Mouse (Mus musculus): Measurements from ENCODE around the gene Asap2. TPM values are rescaled to one million over a fixed set of nuclear protein-coding genes. Genes with fewer than 3 reads are reported as not detected.

The Asap2 gene
- polyA plus RNA-seq, 1 experiment from 2014 or later, result 16.7 TPM

DNA sequence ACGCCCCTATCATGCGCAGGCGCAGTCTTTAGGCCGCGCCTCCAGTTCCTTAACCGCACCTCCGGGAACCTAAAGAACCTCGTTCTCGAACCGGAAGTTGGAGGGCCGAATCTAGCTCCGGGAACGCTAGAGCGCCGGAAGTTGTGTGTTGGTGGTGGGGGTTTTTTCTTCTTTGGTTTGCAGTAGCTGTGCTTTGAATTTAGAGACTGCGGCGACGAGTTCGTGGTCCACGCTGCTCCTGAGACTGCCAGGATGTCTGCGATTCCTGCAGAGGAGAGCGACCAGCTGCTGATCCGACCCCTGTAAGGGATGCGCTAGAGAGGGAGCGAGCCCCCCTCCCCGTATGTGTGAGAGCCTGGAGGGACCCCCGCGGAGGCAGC lies 296.0 kb downstream of the Asap2 start, which contains the start of gene Itgb1bp1:
Gene Itgb1bp1 (minus strand): TSS at position 42 of the 380 bp plus-strand sequence.
- peak within 1 kb of the TSS; percentile 90 for H3K27ac ChIP-seq (replicated peaks; ENCODE audit: low read depth, low read length)
- H3K4me2 ChIP-seq (ENCODE audit: low read length), result peak within 1 kb of the TSS; percentile 87
- no peaks in the 10 kb centered on the region for H3K9me3 ChIP-seq (ENCODE audit: control insufficient read depth, low read length)
- peak within 1 kb of the TSS; percentile 80 for H3K4me3 ChIP-seq (replicated peaks; ENCODE audit: low read depth, low read length)
- WGBS, result under 1% methylated on average over 28 of the region's 28 CpGs
- H3K4me1 ChIP-seq (ENCODE audit: control insufficient read depth, insufficient read depth, low read length), result peaks cover 20% of the 10 kb centered on the region
- H3K9ac ChIP-seq (replicated peaks; ENCODE audit: low read length), result peak within 1 kb of the TSS; percentile 82
- H3K27me3 ChIP-seq (ENCODE audit: control insufficient read depth, insufficient read depth, low read length), result no peaks in the 10 kb centered on the region
- DNase-seq (peak; percentile 100), ATAC-seq (ENCODE audit: low FRiP score, low TSS enrichment) (peak; percentile 95)
- peaks cover 23% of the 10 kb centered on the region for H3K36me3 ChIP-seq (ENCODE audit: control insufficient read depth, insufficient read depth, low read length)

DNA sequence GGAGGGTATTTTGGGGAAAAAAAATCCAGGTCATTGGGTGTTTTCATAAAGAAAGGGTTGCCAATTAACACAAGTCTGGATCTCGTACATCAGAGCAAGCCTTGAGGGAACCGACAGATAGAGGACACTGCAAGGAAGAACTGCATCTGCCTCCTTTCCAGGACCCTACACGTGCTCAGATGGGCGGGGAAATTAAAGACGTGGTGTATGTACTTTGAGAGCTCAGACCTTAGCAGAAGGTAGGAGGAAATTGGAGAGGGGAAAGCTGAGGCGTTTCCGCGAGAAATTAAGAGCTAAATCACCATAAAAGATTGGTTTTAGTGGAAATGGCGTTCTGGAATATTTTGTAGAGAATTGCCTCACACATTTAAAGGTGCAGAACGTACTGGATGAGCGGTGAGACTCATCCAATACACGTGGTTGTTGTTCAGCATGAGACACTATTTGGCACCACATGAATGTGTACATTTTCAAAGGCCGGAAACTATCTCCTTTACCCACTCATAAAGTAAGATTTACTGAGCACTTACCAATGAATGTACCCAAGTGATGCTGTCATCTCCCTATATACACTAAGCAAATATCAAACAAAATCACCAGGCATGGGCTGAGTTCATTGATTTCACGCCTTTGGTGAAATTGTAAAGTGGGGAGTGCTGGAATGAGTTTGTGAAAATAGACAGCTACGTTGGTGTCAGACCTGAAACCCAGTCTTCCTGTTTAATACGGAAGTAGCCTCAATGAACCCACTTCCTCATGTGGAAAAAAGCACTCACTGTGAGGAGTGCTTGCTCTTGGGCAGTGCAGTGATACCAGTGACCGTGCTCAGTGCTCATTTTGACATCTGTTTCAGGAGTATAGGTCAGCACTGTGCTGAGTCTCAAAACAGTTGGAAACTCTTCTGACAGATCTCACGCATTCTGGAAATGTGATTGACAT lies 296.7 kb downstream of the Asap2 start:
- peak overlapping the region; percentile 82 for H3K9ac ChIP-seq (replicated peaks; ENCODE audit: low read length)
- ATAC-seq (ENCODE audit: low FRiP score, low TSS enrichment), result peak; percentile 10; the same call in 1 of the 2 replicates
- H3K9me3 ChIP-seq (ENCODE audit: control insufficient read depth, low read length), result no peaks in the 10 kb centered on the region

DNA sequence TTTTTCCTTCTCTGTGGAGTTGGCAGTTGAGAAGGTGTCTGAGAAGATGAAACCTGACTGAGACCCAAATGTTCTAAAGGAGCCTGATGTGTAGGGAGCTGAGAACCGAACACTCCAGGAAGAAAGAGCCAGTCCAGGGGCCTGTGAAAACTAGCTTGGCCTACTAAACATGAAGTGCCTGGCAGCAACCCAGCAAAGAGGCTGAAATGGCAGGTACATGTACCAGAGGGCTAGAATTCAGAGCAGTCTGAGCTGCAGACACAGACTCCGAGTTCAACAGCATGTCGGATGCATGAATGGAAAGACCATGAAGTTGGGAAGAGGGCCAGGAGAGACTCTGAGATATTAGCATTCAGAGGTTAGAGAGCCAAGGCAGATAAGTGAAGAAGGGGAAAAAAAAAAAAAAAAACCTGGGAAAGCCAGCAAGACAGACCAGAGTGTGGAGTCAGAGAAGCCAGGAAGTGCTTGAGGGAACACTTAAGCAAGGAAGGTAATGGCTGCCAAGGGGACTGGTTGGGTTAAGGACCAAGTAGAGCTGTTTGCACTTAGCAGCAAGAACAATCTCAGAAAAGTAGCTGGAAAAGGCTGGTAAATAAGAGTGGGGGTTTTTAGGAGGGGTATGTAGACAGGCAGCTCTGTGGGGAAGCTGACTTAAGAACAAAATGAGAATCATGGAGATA lies 298.6 kb downstream of the Asap2 start:
- Histone ChIP-seq H3K4me1 (ENCODE audit: control insufficient read depth, insufficient read depth, low read length) (peaks cover 20% of the 10 kb centered on the region), H3K27ac (replicated peaks; ENCODE audit: low read depth, low read length) (no peak overlapping the region), H3K4me3 (replicated peaks; ENCODE audit: low read depth, low read length) (no peak overlapping the region), H3K9me3 (ENCODE audit: control insufficient read depth, low read length) (no peaks in the 10 kb centered on the region), H3K9ac (replicated peaks; ENCODE audit: low read length) (no peak overlapping the region), H3K36me3 (ENCODE audit: control insufficient read depth, insufficient read depth, low read length) (peaks cover 48% of the 10 kb centered on the region), H3K27me3 (ENCODE audit: control insufficient read depth, insufficient read depth, low read length) (no peaks in the 10 kb centered on the region), H3K4me2 (ENCODE audit: low read length) (no peak overlapping the region)
- ATAC-seq (ENCODE audit: low FRiP score, low TSS enrichment) (no peak), DNase-seq (no peak)
- 95% methylated on average over 3 of the region's 3 CpGs for WGBS

More for the DNA sequence above, 296.7 kb downstream of the Asap2 start:
- Histone ChIP-seq H3K27me3 (ENCODE audit: control insufficient read depth, insufficient read depth, low read length) (no peaks in the 10 kb centered on the region), H3K4me2 (ENCODE audit: low read length) (peak overlapping the region; percentile 82), H3K27ac (replicated peaks; ENCODE audit: low read depth, low read length) (peak overlapping the region; percentile 90), H3K36me3 (ENCODE audit: control insufficient read depth, insufficient read depth, low read length) (peaks cover 29% of the 10 kb centered on the region), H3K4me3 (replicated peaks; ENCODE audit: low read depth, low read length) (peak overlapping the region; percentile 80), H3K4me1 (ENCODE audit: control insufficient read depth, insufficient read depth, low read length) (peaks cover 20% of the 10 kb centered on the region)
- WGBS, result 39% methylated on average over 18 of the region's 18 CpGs
- DNase-seq, result peak; percentile 56

DNA sequence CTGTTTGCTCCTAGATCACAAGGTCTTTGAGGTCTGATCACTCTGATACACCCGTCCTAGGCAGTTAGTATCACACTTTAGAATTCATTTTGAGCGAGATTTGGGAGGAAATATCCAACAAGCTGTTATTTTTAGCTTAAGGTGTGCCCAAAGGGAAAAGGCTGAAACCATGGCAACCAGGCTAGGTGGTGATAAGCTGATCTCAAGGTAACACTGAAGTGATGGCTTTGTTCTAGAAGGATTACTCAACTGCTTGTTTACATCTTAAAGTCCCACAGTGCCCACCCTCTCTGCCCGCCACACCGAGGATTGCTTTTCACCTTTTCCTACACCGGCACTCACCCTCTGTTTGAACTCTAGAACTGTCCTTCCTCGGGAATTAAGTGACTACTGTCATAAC lies 299.4 kb downstream of the Asap2 start:
- Histone ChIP-seq H3K4me3 (replicated peaks; ENCODE audit: low read depth, low read length) (no peak overlapping the region), H3K4me2 (ENCODE audit: low read length) (no peak overlapping the region), H3K27ac (replicated peaks; ENCODE audit: low read depth, low read length) (no peak overlapping the region), H3K36me3 (ENCODE audit: control insufficient read depth, insufficient read depth, low read length) (peaks cover 56% of the 10 kb centered on the region), H3K9me3 (ENCODE audit: control insufficient read depth, low read length) (no peaks in the 10 kb centered on the region), H3K9ac (replicated peaks; ENCODE audit: low read length) (no peak overlapping the region), H3K27me3 (ENCODE audit: control insufficient read depth, insufficient read depth, low read length) (no peaks in the 10 kb centered on the region), H3K4me1 (ENCODE audit: control insufficient read depth, insufficient read depth, low read length) (peaks cover 20% of the 10 kb centered on the region)
- 90% methylated on average over 6 of the region's 6 CpGs for WGBS
- DNase-seq (no peak), ATAC-seq (ENCODE audit: low FRiP score, low TSS enrichment) (no peak)

DNA sequence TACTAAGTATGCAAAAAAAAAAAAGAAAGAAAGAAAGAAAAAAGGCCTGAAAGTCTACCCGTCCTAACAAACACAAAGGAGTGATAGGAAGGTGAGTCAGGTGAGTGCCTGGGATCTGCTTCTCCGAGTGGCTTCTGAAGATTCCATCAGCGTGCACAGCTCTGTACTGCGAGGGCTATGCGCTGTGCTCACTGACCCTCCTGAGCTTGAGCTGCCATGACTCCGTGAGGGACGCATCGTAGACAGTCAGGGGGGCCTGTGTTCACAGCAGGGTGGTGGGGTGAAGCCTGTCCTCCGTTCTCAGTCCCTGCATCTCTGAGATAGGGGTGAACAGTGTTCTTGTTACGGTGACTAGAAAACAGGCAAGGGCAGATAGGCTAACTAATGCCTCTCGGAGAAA lies 308.6 kb downstream of the Asap2 start:
- 95% methylated on average over 11 of the region's 11 CpGs for WGBS
- H3K4me2 ChIP-seq (ENCODE audit: low read length), result no peak overlapping the region
- DNase-seq, result no peak

DNA sequence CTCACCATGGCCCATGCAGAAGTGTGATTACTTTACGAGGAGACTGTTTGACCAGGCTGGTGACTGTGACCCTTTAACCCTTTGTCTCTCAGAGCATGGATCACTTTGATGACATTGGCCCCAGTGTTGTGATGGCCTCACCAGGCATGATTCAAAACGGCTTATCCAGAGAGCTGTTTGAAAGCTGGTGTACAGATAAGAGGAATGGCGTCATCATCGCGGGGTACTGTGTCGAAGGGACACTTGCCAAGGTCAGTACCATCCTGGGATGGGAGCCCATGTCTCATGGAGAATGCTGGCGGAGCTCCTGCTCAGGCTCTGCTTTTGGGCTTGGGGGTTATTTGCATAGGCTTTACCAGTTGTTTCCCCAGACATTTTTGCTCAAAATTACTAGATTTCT lies 311.1 kb downstream of the Asap2 start:
- 93% methylated on average over 7 of the region's 7 CpGs for WGBS
- Histone ChIP-seq H3K4me3 (replicated peaks; ENCODE audit: low read depth, low read length) (no peak overlapping the region), H3K27me3 (ENCODE audit: control insufficient read depth, insufficient read depth, low read length) (no peaks in the 10 kb centered on the region), H3K9me3 (ENCODE audit: control insufficient read depth, low read length) (no peaks in the 10 kb centered on the region), H3K4me2 (ENCODE audit: low read length) (no peak overlapping the region), H3K27ac (replicated peaks; ENCODE audit: low read depth, low read length) (no peak overlapping the region), H3K4me1 (ENCODE audit: control insufficient read depth, insufficient read depth, low read length) (no peaks in the 10 kb centered on the region), H3K9ac (replicated peaks; ENCODE audit: low read length) (no peak overlapping the region), H3K36me3 (ENCODE audit: control insufficient read depth, insufficient read depth, low read length) (peaks cover 93% of the 10 kb centered on the region)
- ATAC-seq (ENCODE audit: low FRiP score, low TSS enrichment) (no peak), DNase-seq (no peak)

More for the DNA sequence above, 308.6 kb downstream of the Asap2 start:
- Histone ChIP-seq H3K27ac (replicated peaks; ENCODE audit: low read depth, low read length) (no peak overlapping the region), H3K4me1 (ENCODE audit: control insufficient read depth, insufficient read depth, low read length) (no peaks in the 10 kb centered on the region), H3K4me3 (replicated peaks; ENCODE audit: low read depth, low read length) (no peak overlapping the region), H3K9ac (replicated peaks; ENCODE audit: low read length) (no peak overlapping the region), H3K9me3 (ENCODE audit: control insufficient read depth, low read length) (no peaks in the 10 kb centered on the region), H3K36me3 (ENCODE audit: control insufficient read depth, insufficient read depth, low read length) (peaks cover 95% of the 10 kb centered on the region), H3K27me3 (ENCODE audit: control insufficient read depth, insufficient read depth, low read length) (no peaks in the 10 kb centered on the region)
- ATAC-seq (ENCODE audit: low FRiP score, low TSS enrichment), result no peak

DNA sequence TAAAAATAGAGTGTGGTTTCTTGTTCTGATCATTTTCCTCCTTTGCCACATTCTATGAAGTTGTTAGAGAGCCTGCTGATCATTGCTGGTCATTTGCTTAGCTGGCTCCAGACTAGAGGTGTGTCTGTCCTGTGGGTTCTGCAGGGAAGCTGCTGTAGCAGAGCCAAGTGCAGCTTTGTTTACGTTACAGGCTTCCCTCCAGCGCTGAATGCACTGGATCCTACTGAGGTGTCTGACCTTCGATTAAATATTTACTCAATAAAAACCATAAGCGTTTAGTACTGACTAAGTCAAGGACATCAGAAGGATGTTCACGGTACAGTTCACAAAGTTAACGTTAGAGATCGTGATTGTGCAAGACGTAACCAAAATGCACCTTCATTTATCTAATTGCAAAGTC lies 311.7 kb downstream of the Asap2 start:
- H3K36me3 ChIP-seq (ENCODE audit: control insufficient read depth, insufficient read depth, low read length), result peaks cover 93% of the 10 kb centered on the region
- no peak for DNase-seq
- no peaks in the 10 kb centered on the region for H3K4me1 ChIP-seq (ENCODE audit: control insufficient read depth, insufficient read depth, low read length)
- H3K9ac ChIP-seq (replicated peaks; ENCODE audit: low read length), result no peak overlapping the region
- no peak for ATAC-seq (ENCODE audit: low FRiP score, low TSS enrichment)
- no peaks in the 10 kb centered on the region for H3K27me3 ChIP-seq (ENCODE audit: control insufficient read depth, insufficient read depth, low read length)
- WGBS, result 94% methylated on average over 8 of the region's 8 CpGs
- H3K9me3 ChIP-seq (ENCODE audit: control insufficient read depth, low read length), result no peaks in the 10 kb centered on the region
- H3K4me3 ChIP-seq (replicated peaks; ENCODE audit: low read depth, low read length), result no peak overlapping the region
- H3K4me2 ChIP-seq (ENCODE audit: low read length), result no peak overlapping the region
- H3K27ac ChIP-seq (replicated peaks; ENCODE audit: low read depth, low read length), result no peak overlapping the region

DNA sequence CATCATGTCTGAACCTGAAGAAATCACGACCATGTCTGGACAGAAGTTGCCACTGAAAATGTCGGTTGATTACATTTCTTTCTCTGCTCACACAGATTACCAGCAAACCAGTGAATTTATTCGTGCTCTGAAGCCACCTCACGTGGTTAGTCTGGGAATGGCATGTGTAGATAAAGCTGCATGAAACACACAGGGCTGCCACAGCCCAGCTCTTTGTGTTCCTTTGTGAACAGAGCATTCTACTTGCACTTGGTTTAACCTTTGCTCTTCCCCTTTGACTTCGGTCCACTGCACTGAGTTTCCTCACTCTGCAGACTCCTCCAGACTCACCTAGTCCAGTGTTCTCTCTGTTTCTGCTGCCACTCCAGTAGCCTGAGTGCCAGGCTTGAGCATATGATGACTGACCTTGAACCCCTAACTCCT lies 312.1 kb downstream of the Asap2 start:
- no peaks in the 10 kb centered on the region for H3K4me1 ChIP-seq (ENCODE audit: control insufficient read depth, insufficient read depth, low read length)
- 83% methylated on average over 5 of the region's 5 CpGs for WGBS
- ATAC-seq (ENCODE audit: low FRiP score, low TSS enrichment), result no peak
- DNase-seq, result no peak
- peaks cover 92% of the 10 kb centered on the region for H3K36me3 ChIP-seq (ENCODE audit: control insufficient read depth, insufficient read depth, low read length)
- H3K4me3 ChIP-seq (replicated peaks; ENCODE audit: low read depth, low read length), result no peak overlapping the region
- no peak overlapping the region for H3K27ac ChIP-seq (replicated peaks; ENCODE audit: low read depth, low read length)
- H3K9ac ChIP-seq (replicated peaks; ENCODE audit: low read length), result no peak overlapping the region
- no peaks in the 10 kb centered on the region for H3K9me3 ChIP-seq (ENCODE audit: control insufficient read depth, low read length)
- H3K4me2 ChIP-seq (ENCODE audit: low read length), result no peak overlapping the region
- no peaks in the 10 kb centered on the region for H3K27me3 ChIP-seq (ENCODE audit: control insufficient read depth, insufficient read depth, low read length)

Measured in midbrain, embryonic 14.5 days (tissue).